Mouse (Mus musculus) heart, embryonic 13.5 days (tissue): ENCODE results near the gene Fam114a1. TPM values are rescaled to one million over a fixed set of nuclear protein-coding genes. Genes with fewer than 3 reads are reported as not detected.

Experiments used
- ATAC-seq: fragments of 200-750 bp; cut with Nextera tagmentation; 2 replicates; pipeline ENCODE4 v1.8.0; 2017; ENCODE audit warnings: moderate TSS enrichment; ENCODE audit not compliant: insufficient number of reproducible peaks, low FRiP score, low TSS enrichment; ENCODE audit errors: extremely low read depth
- H3K27ac ChIP-seq: fragments of 300-500 bp; sonication (generic); replicated peaks from 2 replicates; pipeline ENCODE4 v1.5.1; 2015; ENCODE audit warnings: moderate library complexity, mild to moderate bottlenecking, inconsistent platforms
- H3K27me3 ChIP-seq: fragments of 300-500 bp; sonication (generic); replicated peaks from 2 replicates; pipeline ENCODE4 v1.6.1; 2015; ENCODE audit warnings: mild to moderate bottlenecking, inconsistent platforms
- H3K36me3 ChIP-seq: fragments of 300-500 bp; sonication (generic); 2 replicates; pipeline ENCODE4 v1.6.1; 2015; ENCODE audit warnings: mild to moderate bottlenecking, inconsistent platforms
- H3K4me1 ChIP-seq: fragments of 300-500 bp; sonication (generic); 2 replicates; pipeline ENCODE4 v1.6.1; 2015; ENCODE audit warnings: inconsistent platforms
- H3K4me2 ChIP-seq: fragments of 300-500 bp; sonication (generic); 2 replicates; pipeline ENCODE4 v1.6.1; 2015; ENCODE audit warnings: inconsistent platforms, mild to moderate bottlenecking, moderate library complexity
- H3K4me3 ChIP-seq: fragments of 300-500 bp; sonication (generic); 2 replicates; pipeline ENCODE4 v1.5.1; 2015; ENCODE audit warnings: moderate library complexity, mild to moderate bottlenecking, inconsistent platforms
- H3K9ac ChIP-seq: fragments of 300-500 bp; sonication (generic); 2 replicates; pipeline ENCODE4 v1.6.1; 2015; ENCODE audit warnings: inconsistent platforms, mild to moderate bottlenecking, moderate library complexity
- H3K9me3 ChIP-seq: fragments of 300-500 bp; sonication (generic); 2 replicates; pipeline ENCODE4 v1.6.1; 2016; ENCODE audit warnings: inconsistent platforms
- WGBS: fragments of 180-500 bp; shearing (Covaris S2); methylation state at CpG from one replicate; pipeline ENCODE4 v1.1.7; 2015; ENCODE audit warnings: mixed read lengths; 5-methylcytosine and 5-hydroxymethylcytosine counted together
- polyA plus RNA-seq: library from polyadenylated mRNA; unstranded; fragments of >200 nt; fragmentation: Nextera tagmentation; extraction: Ambion mirVana; gene quantifications from 2 replicates; pipeline ENCODE4 v1.2.1, GENCODE M21; 2015

Fam114a1 gene
- polyA plus RNA-seq, 1 experiment from 2014 or later: 41.4 TPM

- Histone ChIP-seq H3K4me1 (no peaks in the 10 kb centered on the region), H3K36me3 (no peaks in the 10 kb centered on the region), H3K4me3 (no peak overlapping the region), H3K4me2 (no peak overlapping the region), H3K27ac (no peak overlapping the region), H3K9ac (no peak overlapping the region), H3K9me3 (no peaks in the 10 kb centered on the region), H3K27me3 (no peaks in the 10 kb centered on the region)
- 78% methylated on average over 2 of the region's 2 CpGs for WGBS
- ATAC-seq: no peak
Observed at GRCm38 (mm10) chr5:65063266-65063665, 93.4 kb downstream of the Fam114a1 start.

- WGBS: 85% methylated on average over 6 of the region's 6 CpGs
- Histone ChIP-seq H3K4me3 (no peak overlapping the region), H3K4me1 (no peaks in the 10 kb centered on the region), H3K4me2 (no peak overlapping the region), H3K27ac (no peak overlapping the region), H3K9ac (no peak overlapping the region), H3K27me3 (no peaks in the 10 kb centered on the region), H3K9me3 (no peaks in the 10 kb centered on the region), H3K36me3 (no peaks in the 10 kb centered on the region)
- no peak for ATAC-seq
Observed at GRCm38 (mm10) chr5:65068166-65068565, 98.3 kb downstream of the Fam114a1 start.

DNA sequence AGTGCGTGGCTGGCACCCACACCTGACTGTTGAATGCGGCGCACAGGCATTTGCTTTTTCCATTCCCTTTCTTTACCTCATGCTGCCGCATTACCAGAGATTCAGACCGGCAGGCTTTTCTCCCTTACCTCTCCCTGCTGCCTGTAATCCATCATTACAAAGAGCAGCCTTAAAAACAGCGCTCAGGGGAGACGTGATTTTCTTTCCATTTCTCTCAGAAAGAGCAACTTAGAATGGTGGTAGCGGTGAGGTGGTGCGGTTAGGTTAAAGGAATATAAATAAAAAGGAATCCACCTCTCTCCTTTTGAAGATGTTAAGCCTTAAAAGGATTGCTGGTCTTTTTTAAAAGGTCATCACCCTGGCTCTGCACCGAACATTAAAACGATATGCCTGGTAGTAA is 100.0 kb downstream of the Fam114a1 start:
- Histone ChIP-seq H3K36me3 (no peaks in the 10 kb centered on the region), H3K4me2 (no peak overlapping the region), H3K9me3 (no peaks in the 10 kb centered on the region), H3K4me1 (no peaks in the 10 kb centered on the region), H3K27ac (no peak overlapping the region), H3K4me3 (no peak overlapping the region), H3K9ac (no peak overlapping the region), H3K27me3 (no peaks in the 10 kb centered on the region)
- WGBS: 80% methylated on average over 11 of the region's 11 CpGs
- no peak for ATAC-seq

DNA sequence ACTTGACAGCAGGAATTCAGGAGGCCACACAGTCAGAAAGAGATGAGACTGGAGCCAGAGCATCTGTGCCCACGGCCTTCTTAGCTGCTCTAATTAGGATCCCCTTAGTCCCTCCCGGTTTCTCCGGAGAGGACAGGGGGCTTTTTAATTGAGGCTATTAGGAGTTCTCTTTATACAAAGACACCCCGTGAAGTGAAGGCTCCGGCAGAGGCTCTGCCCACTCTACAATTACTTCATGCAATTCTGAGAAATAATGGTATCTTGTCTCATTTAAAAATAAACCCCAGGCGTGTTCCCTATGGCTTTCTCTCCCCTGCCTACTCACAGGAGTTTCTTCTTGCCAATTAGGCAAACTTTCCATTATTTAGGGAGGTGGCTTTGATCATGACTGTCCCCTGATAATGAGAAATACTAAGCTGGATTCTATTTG is 101.8 kb downstream of the Fam114a1 start:
- Histone ChIP-seq H3K27ac (no peak overlapping the region), H3K4me3 (no peak overlapping the region), H3K4me2 (no peak overlapping the region), H3K27me3 (no peaks in the 10 kb centered on the region), H3K9ac (no peak overlapping the region), H3K4me1 (no peaks in the 10 kb centered on the region), H3K36me3 (no peaks in the 10 kb centered on the region), H3K9me3 (no peaks in the 10 kb centered on the region)
- no peak for ATAC-seq
- WGBS: 67% methylated on average over 6 of the region's 6 CpGs

DNA sequence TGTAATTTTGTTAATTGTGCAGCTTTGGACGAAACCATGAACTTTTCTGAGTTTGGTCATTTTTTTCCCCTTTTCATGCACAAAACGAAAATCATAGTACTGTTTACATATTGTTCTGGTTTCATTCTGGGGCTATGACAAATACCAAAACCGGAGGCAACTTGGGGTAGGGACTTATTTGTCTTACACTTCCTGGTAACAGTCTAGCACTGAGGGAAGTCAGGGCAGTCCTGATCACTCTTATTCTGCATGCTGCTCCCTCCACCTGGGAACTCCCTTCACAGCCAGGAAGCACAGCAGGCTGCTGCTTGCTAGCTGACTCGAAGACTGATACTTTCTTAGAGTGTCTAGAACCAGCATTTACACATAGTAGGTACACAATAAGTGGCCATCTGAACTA is 103.4 kb downstream of the Fam114a1 start:
- H3K4me1 ChIP-seq: no peaks in the 10 kb centered on the region
- no peak overlapping the region for H3K4me3 ChIP-seq
- H3K4me2 ChIP-seq: no peak overlapping the region
- H3K36me3 ChIP-seq: no peaks in the 10 kb centered on the region
- H3K27me3 ChIP-seq: no peaks in the 10 kb centered on the region
- H3K9me3 ChIP-seq: no peaks in the 10 kb centered on the region
- no peak for ATAC-seq
- 64% methylated on average over 4 of the region's 4 CpGs for WGBS
- no peak overlapping the region for H3K27ac ChIP-seq
- no peak overlapping the region for H3K9ac ChIP-seq

- Histone ChIP-seq H3K9ac (no peak overlapping the region), H3K4me2 (no peak overlapping the region), H3K4me1 (no peaks in the 10 kb centered on the region), H3K9me3 (no peaks in the 10 kb centered on the region), H3K27ac (no peak overlapping the region), H3K36me3 (no peaks in the 10 kb centered on the region), H3K4me3 (no peak overlapping the region), H3K27me3 (no peaks in the 10 kb centered on the region)
- ATAC-seq: no peak
- WGBS: 50% methylated on average over 7 of the region's 7 CpGs
Observed at GRCm38 (mm10) chr5:65074693-65075092, 104.8 kb downstream of the Fam114a1 start.

DNA sequence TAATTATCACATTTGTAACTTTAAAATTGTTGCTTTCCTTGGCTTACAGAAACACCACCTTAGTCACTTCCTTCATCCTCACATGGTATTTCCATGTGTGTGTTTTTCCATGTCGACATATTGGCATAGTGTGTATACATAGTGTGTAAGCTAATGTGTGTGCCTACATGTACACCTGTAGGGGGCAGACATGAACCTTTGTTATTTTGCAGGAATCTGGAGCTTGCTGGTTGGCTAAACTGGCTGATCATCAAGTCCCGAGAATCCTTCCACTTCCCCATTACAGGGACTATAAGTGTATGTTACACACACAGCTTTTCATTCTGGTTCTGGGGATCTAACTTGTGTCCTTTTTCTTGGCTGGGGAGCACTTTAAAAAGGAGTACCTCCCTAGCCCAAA is 106.2 kb downstream of the Fam114a1 start:
- H3K4me2 ChIP-seq: no peak overlapping the region
- H3K4me3 ChIP-seq: no peak overlapping the region
- H3K4me1 ChIP-seq: no peaks in the 10 kb centered on the region
- no peak for ATAC-seq
- H3K9me3 ChIP-seq: no peaks in the 10 kb centered on the region
- no peak overlapping the region for H3K27ac ChIP-seq
- 66% methylated on average over 2 of the region's 2 CpGs for WGBS
- H3K36me3 ChIP-seq: no peaks in the 10 kb centered on the region
- H3K9ac ChIP-seq: no peak overlapping the region
- no peaks in the 10 kb centered on the region for H3K27me3 ChIP-seq

GRCm38 (mm10) chr5:65076748-65077147 is 106.9 kb downstream of the Fam114a1 start:
- Histone ChIP-seq H3K27me3 (no peaks in the 10 kb centered on the region), H3K4me1 (no peaks in the 10 kb centered on the region), H3K9ac (no peak overlapping the region), H3K36me3 (no peaks in the 10 kb centered on the region), H3K9me3 (no peaks in the 10 kb centered on the region), H3K4me2 (no peak overlapping the region), H3K4me3 (no peak overlapping the region), H3K27ac (no peak overlapping the region)
- 37% methylated on average over 3 of the region's 3 CpGs for WGBS
- no peak for ATAC-seq

DNA sequence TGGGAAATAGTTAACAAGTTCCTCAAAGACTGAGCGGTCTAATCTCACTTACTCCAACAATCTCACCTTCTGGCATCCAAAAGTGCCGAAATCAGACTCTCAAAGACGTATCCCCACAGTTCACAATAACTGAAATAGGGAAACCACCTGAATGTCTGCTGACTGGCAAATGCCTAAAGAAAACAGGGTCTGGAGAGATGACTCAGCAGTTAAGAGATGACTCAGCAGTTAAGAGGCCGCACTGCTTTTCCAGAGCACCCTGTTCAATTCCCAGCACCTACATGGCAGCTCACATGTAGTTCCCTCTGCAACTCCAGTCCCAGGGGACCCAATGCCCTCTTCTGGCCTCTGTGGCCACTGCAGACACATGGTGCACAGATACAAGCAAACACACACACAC is 108.2 kb downstream of the Fam114a1 start:
- Histone ChIP-seq H3K4me2 (no peak overlapping the region), H3K27ac (no peak overlapping the region), H3K9me3 (no peaks in the 10 kb centered on the region), H3K9ac (no peak overlapping the region), H3K27me3 (no peaks in the 10 kb centered on the region), H3K4me3 (no peak overlapping the region), H3K4me1 (no peaks in the 10 kb centered on the region), H3K36me3 (no peaks in the 10 kb centered on the region)
- WGBS: 80% methylated on average over 4 of the region's 4 CpGs
- no peak for ATAC-seq

DNA sequence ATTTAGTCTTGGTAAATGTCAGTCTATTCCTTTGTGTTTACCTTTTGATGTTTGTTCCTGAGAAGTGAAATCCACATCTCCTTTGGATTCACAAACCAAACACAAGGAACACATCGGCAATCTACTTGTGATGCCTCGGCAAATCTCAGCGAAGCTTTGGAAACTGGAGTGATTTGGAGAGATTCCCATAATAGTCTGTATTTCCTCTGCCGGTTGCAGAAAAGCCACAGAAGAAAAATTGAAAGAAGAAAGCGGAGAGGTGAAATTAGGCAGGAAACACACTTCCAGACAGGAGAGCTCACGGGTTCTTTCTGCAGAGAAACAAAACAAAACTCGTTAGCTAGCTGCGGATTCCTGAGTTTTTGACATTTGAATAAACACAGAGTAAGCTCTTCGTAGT is 110.0 kb downstream of the Fam114a1 start:
- peak overlapping the region; percentile 59 for H3K9ac ChIP-seq
- H3K4me1 ChIP-seq: no peaks in the 10 kb centered on the region
- 58% methylated on average over 9 of the region's 9 CpGs for WGBS
- H3K9me3 ChIP-seq: no peaks in the 10 kb centered on the region
- no peaks in the 10 kb centered on the region for H3K36me3 ChIP-seq
- H3K27me3 ChIP-seq: no peaks in the 10 kb centered on the region
- H3K4me2 ChIP-seq: peak overlapping the region; percentile 49
- no peak for ATAC-seq
- H3K27ac ChIP-seq: no peak overlapping the region; the same call in 1 of the 2 replicates
- H3K4me3 ChIP-seq: peak overlapping the region; percentile 40

- Histone ChIP-seq H3K4me3 (no peak overlapping the region), H3K9ac (no peak overlapping the region), H3K9me3 (no peaks in the 10 kb centered on the region), H3K36me3 (no peaks in the 10 kb centered on the region), H3K27me3 (no peaks in the 10 kb centered on the region), H3K27ac (no peak overlapping the region), H3K4me2 (no peak overlapping the region), H3K4me1 (peaks cover 6% of the 10 kb centered on the region; the same call in 1 of the 2 replicates)
- WGBS: 78% methylated on average over 4 of the region's 4 CpGs
- no peak for ATAC-seq
Observed at GRCm38 (mm10) chr5:65081836-65082235, 112.0 kb downstream of the Fam114a1 start.

DNA sequence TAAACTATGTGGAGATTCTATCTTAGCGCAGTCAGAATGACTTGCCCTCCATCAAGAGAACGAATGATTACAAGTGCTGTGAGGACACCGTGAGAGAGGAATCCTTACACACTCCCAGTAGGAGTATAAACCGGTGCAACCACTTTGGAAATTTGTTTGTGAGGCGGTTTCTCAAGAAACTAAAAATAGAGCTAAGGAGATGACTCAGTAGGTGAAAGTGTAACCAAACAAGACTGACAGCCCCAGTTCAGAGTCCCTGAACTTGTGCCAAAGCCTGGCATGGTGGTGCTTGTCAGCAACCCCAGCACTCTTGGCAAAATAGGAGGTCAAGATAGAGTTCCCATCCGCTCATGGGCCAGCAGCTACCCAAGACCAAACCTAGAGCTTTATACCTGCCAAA is 116.7 kb downstream of the Fam114a1 start:
- no peaks in the 10 kb centered on the region for H3K9me3 ChIP-seq
- no peak overlapping the region for H3K9ac ChIP-seq
- H3K27ac ChIP-seq: no peak overlapping the region
- H3K4me1 ChIP-seq: peaks cover 7% of the 10 kb centered on the region; the same call in 1 of the 2 replicates
- 47% methylated on average over 6 of the region's 6 CpGs for WGBS
- ATAC-seq: no peak
- no peaks in the 10 kb centered on the region for H3K27me3 ChIP-seq
- no peaks in the 10 kb centered on the region for H3K36me3 ChIP-seq
- H3K4me2 ChIP-seq: no peak overlapping the region; the same call in 1 of the 2 replicates
- no peak overlapping the region for H3K4me3 ChIP-seq
